Mouse (Mus musculus) midbrain, embryonic 15.5 days (tissue): ENCODE data around the gene Slc51a. TPM values are rescaled to one million over a fixed set of nuclear protein-coding genes. Genes with fewer than 3 reads are reported as not detected.
"Not testable (repeated sequence)": the region's sequence is repeated elsewhere in the genome, so short reads cannot be mapped to it uniquely, and the experiment has no call there.

Source experiments
- ATAC-seq: fragments of 200-750 bp; cut with Nextera tagmentation; replicated peaks from 2 replicates; pipeline ENCODE4 v1.8.0; 2017; ENCODE audit warnings: moderate TSS enrichment
- H3K27ac ChIP-seq: fragments of 300-500 bp; sonication (generic); 2 replicates; pipeline ENCODE4 v1.5.1; 2015; ENCODE audit warnings: mild to moderate bottlenecking, inconsistent platforms
- H3K27me3 ChIP-seq: fragments of 300-500 bp; sonication (generic); replicated peaks from 2 replicates; pipeline ENCODE4 v1.6.1; 2015; ENCODE audit warnings: inconsistent platforms
- H3K36me3 ChIP-seq: fragments of 300-500 bp; sonication (generic); replicated peaks from 2 replicates; pipeline ENCODE4 v1.6.1; 2015; ENCODE audit warnings: inconsistent platforms
- H3K4me1 ChIP-seq: fragments of 300-500 bp; sonication (generic); 2 replicates; pipeline ENCODE4 v1.6.1; 2015; ENCODE audit warnings: inconsistent platforms
- H3K4me2 ChIP-seq: fragments of 300-500 bp; sonication (generic); 2 replicates; pipeline ENCODE4 v1.6.1; 2015; ENCODE audit warnings: inconsistent platforms, mild to moderate bottlenecking, moderate library complexity
- H3K4me3 ChIP-seq: fragments of 300-500 bp; sonication (generic); 2 replicates; pipeline ENCODE4 v1.5.1; 2015; ENCODE audit warnings: mild to moderate bottlenecking, inconsistent platforms
- H3K9ac ChIP-seq: fragments of 300-500 bp; sonication (generic); 2 replicates; pipeline ENCODE4 v1.6.1; 2015; ENCODE audit warnings: mild to moderate bottlenecking, inconsistent platforms
- H3K9me3 ChIP-seq: fragments of 300-500 bp; sonication (generic); 2 replicates; pipeline ENCODE4 v1.6.1; 2016; ENCODE audit warnings: inconsistent platforms
- WGBS: fragments of 180-500 bp; shearing (Covaris S2); methylation state at CpG from one replicate; pipeline ENCODE4 v1.1.7; 2015; ENCODE audit warnings: mixed read lengths; 5-methylcytosine and 5-hydroxymethylcytosine counted together
- polyA plus RNA-seq: library from polyadenylated mRNA; unstranded; fragments of >200 nt; fragmentation: Nextera tagmentation; extraction: Ambion mirVana; gene quantifications from 2 replicates; pipeline ENCODE4 v1.2.1, GENCODE M21; 2015

Gene Slc51a
- polyA plus RNA-seq, 1 experiment from 2014 or later, result 0.50 TPM

- no peak for ATAC-seq
- Histone ChIP-seq H3K4me2 (no peak overlapping the region), H3K9ac (no peak overlapping the region), H3K4me1 (peaks cover 4% of the 10 kb centered on the region; the same call in 1 of the 2 replicates), H3K27me3 (no peaks in the 10 kb centered on the region), H3K27ac (no peak overlapping the region), H3K36me3 (no peaks in the 10 kb centered on the region), H3K4me3 (no peak overlapping the region), H3K9me3 (no peaks in the 10 kb centered on the region)
- WGBS, result 72% methylated on average over 7 of the region's 7 CpGs
These were observed 19.2 kb upstream of the Slc51a start for GRCm38 (mm10) chr16:32506868-32507267.

DNA sequence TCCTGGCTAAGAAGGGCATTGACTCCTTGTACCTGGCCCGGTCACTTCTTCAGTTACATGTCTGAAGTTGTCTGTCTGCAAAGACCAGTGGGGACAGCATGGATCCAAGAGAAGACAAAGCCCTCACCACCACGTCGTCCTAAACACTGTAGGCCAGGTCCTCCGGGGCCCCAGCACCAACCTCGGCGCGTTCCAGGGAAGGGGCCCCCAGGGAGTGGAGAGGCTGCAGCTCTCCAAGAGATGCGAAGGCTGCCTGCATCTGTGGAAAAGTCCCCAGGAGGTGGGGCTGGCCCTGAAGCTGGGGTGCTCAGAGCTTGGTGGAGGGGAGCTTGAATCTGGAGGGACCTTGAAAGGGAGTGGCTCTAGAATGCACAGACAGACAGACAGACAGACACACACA, 18.6 kb upstream of the Slc51a start:
- Histone ChIP-seq H3K27ac (no peak overlapping the region), H3K4me3 (no peak overlapping the region), H3K4me1 (peaks cover 4% of the 10 kb centered on the region; the same call in 1 of the 2 replicates), H3K4me2 (no peak overlapping the region), H3K9ac (no peak overlapping the region), H3K27me3 (no peaks in the 10 kb centered on the region), H3K9me3 (no peaks in the 10 kb centered on the region), H3K36me3 (no peaks in the 10 kb centered on the region)
- 81% methylated on average over 8 of the region's 8 CpGs for WGBS
- ATAC-seq, result no peak

GRCm38 (mm10) chr16:32503633-32504032, 16.0 kb upstream of the Slc51a start:
- no peaks in the 10 kb centered on the region for H3K36me3 ChIP-seq
- WGBS, result 69% methylated on average over 6 of the region's 6 CpGs
- no peak for ATAC-seq
- H3K4me2 ChIP-seq, result no peak overlapping the region
- no peaks in the 10 kb centered on the region for H3K9me3 ChIP-seq
- no peak overlapping the region for H3K4me3 ChIP-seq
- H3K27me3 ChIP-seq, result no peaks in the 10 kb centered on the region
- no peak overlapping the region for H3K9ac ChIP-seq
- no peak overlapping the region for H3K27ac ChIP-seq
- H3K4me1 ChIP-seq, result peaks cover 3% of the 10 kb centered on the region; the same call in 1 of the 2 replicates

DNA sequence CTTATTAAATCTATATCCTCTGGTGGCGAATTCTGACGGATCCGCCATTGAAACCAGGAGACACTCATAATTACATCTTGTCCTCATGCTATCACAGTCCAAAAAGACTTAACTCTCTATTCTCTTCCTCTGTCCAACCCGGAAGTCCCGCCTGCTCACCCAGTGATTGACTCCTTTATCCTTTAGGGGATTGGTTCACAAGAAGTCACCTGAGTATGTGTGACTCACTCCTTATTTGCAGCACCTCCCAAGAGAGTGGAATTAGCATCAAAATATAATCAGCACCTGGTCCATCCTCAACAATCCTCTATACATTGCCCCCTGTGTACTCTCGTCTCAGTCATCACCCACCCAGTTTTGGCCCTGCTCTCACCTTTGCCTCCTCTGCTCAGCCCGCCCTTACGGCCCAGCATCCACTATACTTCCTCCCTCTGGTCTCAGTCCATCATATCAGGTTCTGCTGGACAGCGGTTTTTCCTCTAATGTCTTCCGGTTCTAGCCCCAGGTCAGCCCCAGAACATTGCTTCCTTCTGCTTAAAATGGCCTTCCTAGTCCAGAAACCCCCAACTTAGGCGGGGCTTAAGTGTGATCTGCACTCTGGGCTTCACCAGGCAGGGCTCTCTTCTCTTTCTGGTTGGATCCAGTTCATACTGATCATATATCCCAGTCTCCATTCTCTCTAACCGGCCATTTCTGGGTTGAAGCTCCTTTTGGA, 15.1 kb upstream of the Slc51a start:
- WGBS, result 90% methylated on average over 12 of the region's 12 CpGs
- no peak for ATAC-seq
- H3K4me2 ChIP-seq, result no peak overlapping the region
- H3K4me1 ChIP-seq, result peaks cover 3% of the 10 kb centered on the region; the same call in 1 of the 2 replicates
- no peaks in the 10 kb centered on the region for H3K9me3 ChIP-seq
- H3K9ac ChIP-seq, result no peak overlapping the region
- H3K27me3 ChIP-seq, result no peaks in the 10 kb centered on the region
- no peak overlapping the region for H3K27ac ChIP-seq
- H3K36me3 ChIP-seq, result no peaks in the 10 kb centered on the region
- H3K4me3 ChIP-seq, result no peak overlapping the region

DNA sequence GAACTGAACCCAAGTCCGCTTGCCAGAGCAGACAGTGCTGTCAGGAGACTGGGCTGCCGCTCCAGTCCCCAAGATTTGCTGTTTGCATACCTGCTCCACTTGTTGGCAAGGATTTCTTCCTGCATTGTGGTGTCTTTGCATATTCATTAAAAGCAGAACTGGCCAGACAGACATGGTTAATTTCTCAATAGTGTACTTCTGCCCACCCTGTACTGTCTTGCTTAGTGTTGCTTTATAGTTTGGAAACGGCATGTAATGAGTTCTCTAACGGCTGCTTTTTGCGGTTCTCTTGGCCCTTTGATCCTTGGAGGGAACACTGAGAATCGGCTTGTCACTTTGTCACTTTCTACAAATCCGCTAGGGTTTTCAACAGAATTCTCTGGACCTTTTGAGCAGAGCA, 13.8 kb upstream of the Slc51a start:
- Histone ChIP-seq H3K4me3 (no peak overlapping the region), H3K27me3 (no peaks in the 10 kb centered on the region), H3K4me2 (no peak overlapping the region), H3K4me1 (peaks cover 3% of the 10 kb centered on the region; the same call in 1 of the 2 replicates), H3K9ac (no peak overlapping the region), H3K36me3 (no peaks in the 10 kb centered on the region), H3K27ac (no peak overlapping the region), H3K9me3 (no peaks in the 10 kb centered on the region)
- ATAC-seq, result no peak
- WGBS, result 72% methylated on average over 7 of the region's 7 CpGs

GRCm38 (mm10) chr16:32499430-32500037, 11.9 kb upstream of the Slc51a start:
- H3K9ac ChIP-seq, result peak overlapping the region; percentile 54

GRCm38 (mm10) chr16:32498996-32499395, 11.3 kb upstream of the Slc51a start:
- H3K4me1 ChIP-seq, result peaks cover 3% of the 10 kb centered on the region; the same call in 1 of the 2 replicates
- H3K9ac ChIP-seq, result no peak overlapping the region
- no peak overlapping the region for H3K4me3 ChIP-seq
- no peaks in the 10 kb centered on the region for H3K36me3 ChIP-seq
- H3K27me3 ChIP-seq, result no peaks in the 10 kb centered on the region
- peak overlapping the region; percentile 62 for H3K4me2 ChIP-seq
- H3K9me3 ChIP-seq, result no peaks in the 10 kb centered on the region
- no peak overlapping the region for H3K27ac ChIP-seq
- WGBS, result 74% methylated on average over 13 of the region's 13 CpGs
- peak; percentile 30; the same call in 1 of the 2 replicates for ATAC-seq

More at GRCm38 (mm10) chr16:32499430-32500037, 11.9 kb upstream of the Slc51a start:
- no peaks in the 10 kb centered on the region for H3K9me3 ChIP-seq
- H3K36me3 ChIP-seq, result no peaks in the 10 kb centered on the region
- H3K4me3 ChIP-seq, result peak overlapping the region; percentile 39
- 9% methylated on average over 22 of the region's 22 CpGs for WGBS
- H3K4me2 ChIP-seq, result peak overlapping the region; percentile 62
- H3K27ac ChIP-seq, result peak overlapping the region; percentile 69
- H3K4me1 ChIP-seq, result peaks cover 3% of the 10 kb centered on the region; the same call in 1 of the 2 replicates
- H3K27me3 ChIP-seq, result no peaks in the 10 kb centered on the region
- ATAC-seq, result peak; percentile 93

DNA sequence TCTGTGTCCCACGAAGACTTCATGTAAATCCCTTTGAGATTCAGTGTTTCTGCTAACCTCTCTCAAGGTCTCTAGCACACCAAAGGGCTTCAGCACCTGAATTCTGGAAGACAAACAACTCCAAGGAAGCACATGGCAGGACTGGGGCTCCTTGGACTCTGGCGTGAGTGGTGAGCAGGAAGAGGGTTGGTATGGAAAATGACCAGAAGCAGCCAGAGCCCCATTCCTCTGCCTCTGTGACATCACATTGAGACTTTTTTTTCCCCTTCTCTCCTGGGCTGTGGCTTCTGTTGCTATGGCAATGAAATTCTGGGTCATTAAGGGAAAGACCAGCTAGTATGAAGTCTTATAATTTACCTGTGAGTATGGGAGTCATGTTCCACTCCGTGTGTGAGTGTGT, 8.3 kb upstream of the Slc51a start, which contains the start of gene Zdhhc19:
TSS of gene Zdhhc19 (plus strand) at position 301 of the 400 bp plus-strand sequence.
- WGBS, result 74% methylated on average over 3 of the region's 3 CpGs
- no peak within 1 kb of the TSS for H3K9ac ChIP-seq
- H3K9me3 ChIP-seq, result no peaks in the 10 kb centered on the region
- H3K4me1 ChIP-seq, result peaks cover 3% of the 10 kb centered on the region; the same call in 1 of the 2 replicates
- H3K4me3 ChIP-seq, result no peak within 1 kb of the TSS
- ATAC-seq, result no peak
- H3K27me3 ChIP-seq, result no peaks in the 10 kb centered on the region
- H3K27ac ChIP-seq, result no peak within 1 kb of the TSS
- H3K4me2 ChIP-seq, result no peak within 1 kb of the TSS
- H3K36me3 ChIP-seq, result no peaks in the 10 kb centered on the region

DNA sequence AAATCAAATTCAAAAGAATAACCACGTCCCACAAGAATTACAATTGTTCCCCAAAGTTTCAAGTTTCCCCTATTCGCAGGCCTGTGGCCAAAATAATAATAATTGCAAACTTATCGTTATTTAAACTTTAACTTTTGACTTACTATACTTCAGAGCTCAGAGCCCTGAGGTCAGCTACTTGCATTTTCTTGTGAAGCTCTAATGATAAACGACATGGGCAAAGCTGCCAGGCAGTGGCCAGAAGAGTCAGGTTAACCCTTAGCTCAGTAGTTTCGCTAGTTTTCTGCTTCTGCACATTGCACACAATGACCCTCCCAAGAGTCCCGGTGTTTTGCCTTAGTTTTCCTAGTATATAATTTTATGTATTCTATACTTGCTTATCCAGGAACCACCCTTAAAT, 6.7 kb upstream of the Slc51a start:
- H3K4me2 ChIP-seq, H3K9ac ChIP-seq, ATAC-seq, H3K36me3 ChIP-seq, H3K4me3 ChIP-seq, H3K27ac ChIP-seq, H3K4me1 ChIP-seq, H3K9me3 ChIP-seq, H3K27me3 ChIP-seq: not testable (repeated sequence)
- WGBS, result 78% methylated on average over 6 of the region's 6 CpGs

DNA sequence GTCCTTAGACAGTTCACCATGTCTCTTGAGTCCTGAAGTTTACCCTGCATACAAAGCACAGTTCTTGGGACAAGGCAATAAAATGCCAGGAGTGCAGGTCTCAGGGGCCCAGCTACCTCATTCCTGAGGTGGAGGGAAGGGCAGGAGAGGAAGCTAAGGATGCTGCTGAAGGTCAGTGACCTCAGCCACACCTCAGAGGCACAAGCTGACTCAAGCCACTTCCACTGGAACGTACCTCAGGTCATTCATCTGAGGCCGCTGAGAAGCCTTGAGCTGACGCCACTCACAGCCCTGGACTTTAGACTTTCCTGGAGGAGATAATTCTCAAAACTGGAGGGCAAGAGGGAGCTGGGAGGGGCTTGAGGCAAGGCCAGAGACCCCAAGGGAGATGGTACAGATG, 1.3 kb upstream of the Slc51a start:
- WGBS, result 95% methylated on average over 3 of the region's 3 CpGs
- no peak for ATAC-seq
- H3K9me3 ChIP-seq, result no peaks in the 10 kb centered on the region

DNA sequence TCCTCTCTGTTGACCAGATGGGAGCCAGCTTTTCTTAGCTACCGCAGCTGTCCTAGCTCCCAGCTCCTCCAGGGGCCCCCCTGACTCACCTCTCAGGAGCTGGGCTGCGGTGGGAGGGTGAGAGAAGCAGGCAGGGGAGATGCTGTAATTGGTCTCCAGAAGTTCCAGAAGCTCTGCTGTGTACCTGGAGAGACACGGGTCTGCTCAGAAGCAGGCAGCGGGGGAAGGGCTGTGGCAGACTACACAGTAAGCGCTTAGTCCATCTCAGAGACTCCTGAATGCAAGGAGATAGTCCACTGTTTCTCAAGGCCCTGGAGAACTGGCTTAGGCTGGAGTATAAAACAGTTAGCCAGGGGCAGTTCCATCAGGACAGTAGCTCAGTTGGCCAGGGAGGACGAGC, 1.6 kb downstream of the Slc51a start:
- no peaks in the 10 kb centered on the region for H3K36me3 ChIP-seq
- H3K27ac ChIP-seq, result no peak overlapping the region
- H3K4me3 ChIP-seq, result no peak overlapping the region
- no peak overlapping the region for H3K4me2 ChIP-seq
- no peaks in the 10 kb centered on the region for H3K9me3 ChIP-seq
- 82% methylated on average over 6 of the region's 6 CpGs for WGBS
- no peaks in the 10 kb centered on the region for H3K27me3 ChIP-seq
- no peak for ATAC-seq
- H3K4me1 ChIP-seq, result no peaks in the 10 kb centered on the region
- no peak overlapping the region for H3K9ac ChIP-seq

More for the DNA sequence above, 1.3 kb upstream of the Slc51a start:
- Histone ChIP-seq H3K36me3 (no peaks in the 10 kb centered on the region), H3K4me2 (no peak overlapping the region), H3K27ac (no peak overlapping the region), H3K27me3 (no peaks in the 10 kb centered on the region), H3K9ac (no peak overlapping the region), H3K4me3 (no peak overlapping the region), H3K4me1 (no peaks in the 10 kb centered on the region)

DNA sequence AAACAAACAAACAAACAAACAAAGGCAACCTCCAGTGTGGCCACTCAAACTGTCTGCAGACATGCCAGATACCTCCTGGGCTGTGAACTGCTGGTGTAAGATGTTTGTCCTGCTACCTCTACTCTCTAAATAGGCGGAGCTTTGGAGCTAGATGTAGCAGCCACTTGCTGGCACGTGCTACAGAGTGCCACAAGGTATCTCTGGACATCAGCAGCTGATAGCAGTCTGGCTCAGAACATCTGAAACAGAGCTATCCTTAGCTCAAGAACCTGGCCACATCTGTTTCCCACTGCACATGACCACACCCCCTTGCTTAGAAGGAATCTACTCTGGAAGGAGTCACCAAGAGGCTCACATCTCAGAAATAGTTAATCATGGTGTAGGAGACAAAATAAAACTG, 2.5 kb downstream of the Slc51a start:
- Histone ChIP-seq H3K4me3 (no peak overlapping the region), H3K4me1 (no peaks in the 10 kb centered on the region), H3K27ac (no peak overlapping the region), H3K36me3 (no peaks in the 10 kb centered on the region), H3K9me3 (no peaks in the 10 kb centered on the region), H3K27me3 (no peaks in the 10 kb centered on the region), H3K4me2 (no peak overlapping the region), H3K9ac (no peak overlapping the region)
- 76% methylated on average over 2 of the region's 2 CpGs for WGBS
- no peak for ATAC-seq
